Mouse (Mus musculus) embryonic facial prominence, embryonic 11.5 days (tissue): Measurements from ENCODE around the gene Tmem240. TPM values are rescaled to one million over a fixed set of nuclear protein-coding genes. Genes with fewer than 3 reads are reported as not detected.
A peak's percentile ranks its signal among the peaks of the same experiment; 100 is the strongest.

Experiments used
- ATAC-seq: fragments of 200-750 bp; cut with Nextera tagmentation; replicated peaks from 2 replicates; pipeline ENCODE4 v1.8.0; 2017; ENCODE audit warnings: low read depth; ENCODE audit not compliant: insufficient number of reproducible peaks, low FRiP score, low TSS enrichment
- DNase-seq: peaks from one replicate; pipeline ENCODE4 v3.0.0-alpha.2; 2015; ENCODE audit warnings: low spot score
- H3K27ac ChIP-seq: fragments of 300-500 bp; sonication (generic); replicated peaks from 2 replicates; pipeline ENCODE4 v1.5.1; 2014; ENCODE audit warnings: mild to moderate bottlenecking, low read depth, low read length, control low read depth
- H3K27me3 ChIP-seq: fragments of 300-500 bp; sonication (generic); 2 replicates; pipeline ENCODE4 v1.6.1; 2014; ENCODE audit warnings: mild to moderate bottlenecking, low read length, moderate library complexity, mixed read lengths; ENCODE audit not compliant: control insufficient read depth, insufficient read depth
- H3K36me3 ChIP-seq: fragments of 300-500 bp; sonication (generic); replicated peaks from 2 replicates; pipeline ENCODE4 v1.6.1; 2014; ENCODE audit warnings: low read depth, mild to moderate bottlenecking, low read length, moderate library complexity, mixed read lengths; ENCODE audit not compliant: control insufficient read depth, insufficient read depth
- H3K4me1 ChIP-seq: fragments of 300-500 bp; sonication (generic); 2 replicates; pipeline ENCODE4 v1.6.1; 2014; ENCODE audit warnings: low read length, mixed read lengths; ENCODE audit not compliant: control insufficient read depth, insufficient read depth
- H3K4me2 ChIP-seq: fragments of 300-500 bp; sonication (generic); 2 replicates; pipeline ENCODE4 v1.6.1; 2014; ENCODE audit warnings: low read depth, mild to moderate bottlenecking, control low read depth, low read length, moderate library complexity
- H3K4me3 ChIP-seq: fragments of 300-500 bp; sonication (generic); 2 replicates; pipeline ENCODE4 v1.5.1; 2014; ENCODE audit warnings: low read depth, low read length, control low read depth
- H3K9ac ChIP-seq: fragments of 300-500 bp; sonication (generic); replicated peaks from 2 replicates; pipeline ENCODE4 v1.6.1; 2014; ENCODE audit warnings: mild to moderate bottlenecking, control low read depth, low read length
- H3K9me3 ChIP-seq: fragments of 300-500 bp; sonication (generic); replicated peaks from 2 replicates; pipeline ENCODE4 v1.6.1; 2016; ENCODE audit warnings: mild to moderate bottlenecking, low read length, inconsistent platforms, mixed read lengths; ENCODE audit not compliant: control insufficient read depth
- WGBS: fragments of 180-500 bp; shearing (Covaris S2); extraction: QIAGEN DNeasy Blood & Tissue Kit; methylation state at CpG from one replicate; pipeline ENCODE4 v1.1.7; 2014; 5-methylcytosine and 5-hydroxymethylcytosine counted together
- polyA plus RNA-seq: library from polyadenylated mRNA; unstranded; fragments of >200 nt; fragmentation: Nextera tagmentation; extraction: Ambion mirVana; gene quantifications from 2 replicates; pipeline ENCODE4 v1.2.1, GENCODE M21; 2014

Gene Tmem240
- polyA plus RNA-seq, 1 experiment from 2014 or later = 0.56 TPM

DNA sequence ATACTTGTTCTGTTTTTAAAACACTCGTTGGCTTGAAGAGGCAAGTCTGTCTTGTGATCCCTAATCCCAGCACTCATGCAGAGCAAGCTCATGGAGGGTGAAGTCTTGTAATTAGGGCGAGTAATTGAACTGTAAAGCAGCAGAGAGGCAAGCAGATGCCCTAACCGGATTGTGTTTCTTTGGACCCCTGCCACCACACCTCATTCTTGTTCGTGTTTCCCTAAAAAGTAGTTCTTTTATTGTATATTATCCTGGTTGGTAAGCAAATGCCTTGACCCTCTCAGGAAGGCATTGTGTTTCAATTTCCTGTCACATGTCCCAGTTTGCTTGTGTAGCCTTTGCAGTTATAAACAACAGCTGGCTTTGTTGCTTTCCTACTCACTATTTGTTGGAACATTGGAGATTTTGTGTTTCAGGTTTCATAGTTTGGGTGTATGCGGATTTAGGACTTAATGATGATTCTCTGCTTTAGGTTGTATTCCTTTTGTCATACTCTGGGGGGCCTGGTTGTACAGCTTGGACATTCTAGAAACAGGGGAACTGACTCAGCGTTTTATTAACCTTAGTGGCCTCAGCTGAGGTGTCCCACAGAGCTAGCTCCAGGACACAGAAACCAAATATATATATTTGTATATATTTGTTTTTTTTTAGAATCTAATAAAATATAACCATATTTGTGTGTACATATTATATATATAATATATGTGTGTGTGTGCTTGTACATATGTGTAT, 23.9 kb upstream of the Tmem240 start:
- no peak overlapping the region for H3K27ac ChIP-seq
- no peak overlapping the region for H3K9ac ChIP-seq
- DNase-seq (no peak), ATAC-seq (no peak)
- no peaks in the 10 kb centered on the region for H3K4me1 ChIP-seq
- no peak overlapping the region for H3K4me3 ChIP-seq
- H3K27me3 ChIP-seq = no peaks in the 10 kb centered on the region
- H3K36me3 ChIP-seq = peaks cover 3% of the 10 kb centered on the region
- H3K4me2 ChIP-seq = no peak overlapping the region
- WGBS = 59% methylated on average over 6 of the region's 6 CpGs
- H3K9me3 ChIP-seq = no peaks in the 10 kb centered on the region

DNA sequence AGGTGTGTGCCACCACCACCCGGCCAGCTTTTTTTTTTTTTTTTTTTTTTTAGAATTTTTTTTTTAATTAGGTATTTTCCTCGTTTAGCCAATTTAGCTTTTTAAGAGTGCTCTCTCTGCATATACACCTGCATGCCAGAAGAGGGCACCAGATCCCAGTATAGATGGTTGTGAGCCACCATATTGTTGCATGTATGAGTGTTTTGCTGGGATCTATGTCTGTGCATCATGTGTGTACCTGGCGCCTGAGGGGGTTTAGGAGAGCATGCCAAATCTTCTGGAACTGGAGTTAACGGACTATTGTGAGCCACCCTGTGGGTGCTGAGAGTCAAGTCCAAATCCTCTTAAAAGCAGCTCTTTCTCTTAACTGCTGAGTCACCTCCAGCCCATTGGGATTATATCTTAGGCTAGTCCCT, 12.9 kb upstream of the Tmem240 start:
- Histone ChIP-seq H3K9ac (no peak overlapping the region), H3K27me3 (no peaks in the 10 kb centered on the region), H3K4me3 (no peak overlapping the region), H3K27ac (no peak overlapping the region), H3K9me3 (no peaks in the 10 kb centered on the region), H3K36me3 (no peaks in the 10 kb centered on the region; the same call in 1 of the 2 replicates), H3K4me1 (no peaks in the 10 kb centered on the region), H3K4me2 (no peak overlapping the region)
- WGBS = 70% methylated on average over 4 of the region's 4 CpGs
- ATAC-seq (0 out of 2 replicates have a peak, but pooled peaks have one; percentile 43), DNase-seq (peak; percentile 39)

DNA sequence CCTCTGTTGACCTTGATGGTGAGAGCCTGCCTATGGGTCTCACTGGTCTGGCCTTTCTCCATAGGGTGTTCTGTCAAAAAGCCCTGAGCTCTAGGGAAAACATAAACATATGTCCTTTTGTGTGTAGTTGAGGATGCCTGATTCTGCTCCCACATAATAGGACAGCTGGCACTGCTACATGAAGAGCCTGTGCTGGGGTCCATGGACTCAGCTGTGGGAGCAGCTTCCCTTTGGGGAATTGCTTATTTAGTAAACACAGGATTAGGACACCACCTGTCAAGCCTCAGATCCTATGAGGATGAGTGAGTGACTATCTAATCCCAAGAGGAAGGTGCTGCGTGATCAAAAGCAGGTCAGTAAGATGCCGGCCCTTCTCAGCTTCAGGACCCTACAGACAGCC, 6.6 kb upstream of the Tmem240 start:
- ATAC-seq (no peak), DNase-seq (no peak)
- Histone ChIP-seq H3K27ac (no peak overlapping the region), H3K9me3 (no peaks in the 10 kb centered on the region), H3K4me3 (no peak overlapping the region), H3K4me2 (no peak overlapping the region), H3K27me3 (no peaks in the 10 kb centered on the region), H3K4me1 (no peaks in the 10 kb centered on the region), H3K9ac (no peak overlapping the region), H3K36me3 (no peaks in the 10 kb centered on the region; the same call in none of the 2 replicates)
- 71% methylated on average over 2 of the region's 2 CpGs for WGBS

DNA sequence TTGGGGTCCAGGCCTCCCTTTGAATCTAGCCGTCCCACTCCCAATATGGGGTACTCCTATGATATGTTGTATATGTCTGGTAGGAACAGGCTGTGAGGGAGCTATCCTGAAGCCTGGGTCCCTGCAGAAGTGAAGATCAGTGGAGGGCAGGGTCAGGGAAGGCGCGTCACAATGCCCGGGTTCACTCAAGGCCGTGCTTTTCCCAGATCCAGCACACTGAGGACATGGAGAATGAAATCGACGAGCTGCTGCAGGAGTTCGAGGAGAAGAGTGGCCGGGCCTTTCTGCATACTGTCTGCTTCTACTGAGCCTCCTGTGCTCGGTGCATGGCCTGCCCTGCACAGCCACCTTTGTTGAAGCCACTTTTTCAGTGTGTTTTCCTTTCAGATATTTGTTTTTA, 1.3 kb upstream of the Tmem240 start:
- DNase-seq (no peak), ATAC-seq (no peak)
- Histone ChIP-seq H3K27me3 (no peaks in the 10 kb centered on the region), H3K4me2 (no peak overlapping the region), H3K9me3 (no peaks in the 10 kb centered on the region), H3K9ac (no peak overlapping the region), H3K27ac (no peak overlapping the region), H3K36me3 (no peaks in the 10 kb centered on the region; the same call in none of the 2 replicates), H3K4me1 (no peaks in the 10 kb centered on the region), H3K4me3 (no peak overlapping the region)
- WGBS = 88% methylated on average over 10 of the region's 10 CpGs

DNA sequence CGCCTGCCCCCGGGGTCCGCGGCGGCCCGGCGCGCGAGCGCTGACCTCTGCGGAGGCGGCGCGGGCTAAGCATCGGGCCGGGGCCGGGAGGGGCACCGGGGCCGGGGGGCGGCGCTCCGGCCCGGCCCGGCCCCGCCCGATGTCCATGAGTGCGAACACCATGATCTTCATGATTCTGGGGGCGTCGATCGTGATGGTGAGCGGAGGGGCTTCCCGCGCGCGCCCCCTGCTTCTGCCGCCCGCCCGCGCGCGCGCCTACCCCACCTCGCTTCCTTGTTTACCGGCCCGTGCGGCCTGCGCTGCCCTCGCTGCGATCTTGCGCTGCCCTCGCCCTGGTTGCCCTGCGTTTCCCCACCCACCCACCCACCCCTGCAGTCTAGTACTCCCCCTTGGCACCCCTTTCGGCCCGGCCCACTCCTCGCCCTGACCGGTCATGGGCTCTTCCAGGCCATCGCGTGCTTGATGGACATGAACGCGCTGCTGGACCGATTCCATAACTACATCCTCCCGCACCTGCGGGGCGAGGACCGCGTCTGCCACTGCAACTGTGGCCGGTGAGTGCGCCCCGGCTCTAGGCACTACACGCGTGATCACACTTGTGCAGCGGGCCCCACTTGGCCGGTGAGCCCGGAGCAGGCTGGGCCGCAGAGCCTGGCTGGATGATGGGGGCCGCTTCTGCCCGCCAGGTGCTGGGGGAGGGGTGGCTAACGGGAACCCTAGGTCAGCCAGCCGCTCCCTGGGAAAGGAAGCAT, 527 bp downstream of the Tmem240 start:
- H3K4me3 ChIP-seq = peak overlapping the region; percentile 78
- peak overlapping the region; percentile 85 for H3K9ac ChIP-seq
- H3K36me3 ChIP-seq = no peaks in the 10 kb centered on the region; the same call in none of the 2 replicates
- H3K9me3 ChIP-seq = no peaks in the 10 kb centered on the region
- WGBS = under 1% methylated on average over 46 of the region's 79 CpGs
- H3K27me3 ChIP-seq = no peaks in the 10 kb centered on the region
- DNase-seq (peak; percentile 65), ATAC-seq (peak; percentile 47)
- H3K4me2 ChIP-seq = peak overlapping the region; percentile 95
- H3K27ac ChIP-seq = peak overlapping the region; percentile 85
- no peaks in the 10 kb centered on the region for H3K4me1 ChIP-seq

DNA sequence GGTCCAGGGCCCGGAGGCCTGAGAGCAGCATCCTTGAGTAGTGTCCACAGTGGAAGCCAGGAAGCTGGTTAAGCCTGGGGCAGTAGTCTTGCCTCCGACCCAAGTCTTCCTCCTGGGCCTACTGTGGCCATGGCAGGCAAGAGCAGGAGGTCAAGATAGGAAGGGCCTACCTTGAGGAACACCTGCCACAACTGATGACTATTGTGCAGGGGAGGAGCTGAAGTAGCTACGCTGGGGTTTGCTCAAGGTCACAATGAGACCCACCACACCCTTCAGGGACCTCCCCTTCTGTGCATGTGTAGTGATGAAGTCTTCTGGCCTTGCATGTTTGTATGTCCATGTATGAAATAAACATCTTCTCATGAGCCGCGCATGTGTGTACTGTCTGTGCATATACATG, 1.2 kb downstream of the Tmem240 start:
- DNase-seq = no peak
- Histone ChIP-seq H3K4me2 (peak overlapping the region; percentile 95), H3K36me3 (no peaks in the 10 kb centered on the region; the same call in none of the 2 replicates), H3K4me3 (peak overlapping the region; percentile 78), H3K9ac (peak overlapping the region; percentile 85), H3K4me1 (no peaks in the 10 kb centered on the region), H3K9me3 (no peaks in the 10 kb centered on the region), H3K27ac (peak overlapping the region; percentile 85; the same call in 1 of the 2 replicates), H3K27me3 (no peaks in the 10 kb centered on the region)
- WGBS = 70% methylated on average over 5 of the region's 5 CpGs
- ATAC-seq = no peak

DNA sequence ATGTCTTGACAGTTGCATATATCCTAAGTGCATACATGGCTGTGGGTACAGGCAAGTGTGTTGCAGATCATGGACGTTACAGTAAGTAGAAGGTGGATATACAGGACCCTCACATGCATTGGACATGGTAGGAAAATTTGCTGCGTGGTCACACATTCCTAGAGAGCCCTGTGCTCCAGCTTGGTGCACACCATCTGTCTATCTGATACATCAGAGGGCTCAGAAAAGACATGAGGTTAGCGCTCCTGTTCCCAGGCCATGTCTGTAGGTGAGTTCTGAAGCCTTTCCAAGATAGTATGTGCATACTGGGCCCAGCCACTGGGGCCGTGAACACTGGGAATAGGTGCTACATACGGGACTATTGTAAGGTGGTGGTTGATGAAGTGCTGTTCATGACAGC, 1.8 kb downstream of the Tmem240 start:
- no peak overlapping the region for H3K9ac ChIP-seq
- H3K36me3 ChIP-seq = no peaks in the 10 kb centered on the region; the same call in none of the 2 replicates
- H3K27ac ChIP-seq = no peak overlapping the region
- DNase-seq = no peak
- no peak overlapping the region; the same call in 1 of the 2 replicates for H3K4me3 ChIP-seq
- ATAC-seq = no peak
- no peaks in the 10 kb centered on the region for H3K4me1 ChIP-seq
- H3K9me3 ChIP-seq = no peaks in the 10 kb centered on the region
- 90% methylated on average over 5 of the region's 5 CpGs for WGBS
- H3K4me2 ChIP-seq = no peak overlapping the region
- H3K27me3 ChIP-seq = no peaks in the 10 kb centered on the region

DNA sequence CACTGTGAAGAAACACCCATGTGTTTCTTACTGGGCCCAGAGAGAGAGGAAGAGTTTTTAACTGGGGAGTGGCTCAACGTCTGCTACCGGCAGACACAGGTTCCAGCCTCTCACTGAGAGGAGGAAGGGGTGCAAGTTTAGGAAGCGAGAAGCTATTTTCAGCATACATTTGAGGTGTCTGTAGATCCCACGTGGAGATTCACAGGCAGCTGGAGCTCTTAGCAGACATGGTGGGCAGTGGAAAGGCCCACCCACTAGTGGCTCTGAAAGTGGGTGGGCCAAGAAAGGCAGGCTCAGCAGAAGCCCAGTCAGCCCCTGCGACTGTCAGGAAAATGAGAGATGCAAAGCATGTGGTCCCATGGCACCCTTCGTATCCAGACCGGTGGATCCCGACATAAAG, 3.7 kb downstream of the Tmem240 start:
- ATAC-seq (no peak), DNase-seq (no peak)
- H3K4me2 ChIP-seq = no peak overlapping the region
- 65% methylated on average over 8 of the region's 8 CpGs for WGBS
- H3K27ac ChIP-seq = no peak overlapping the region
- no peaks in the 10 kb centered on the region; the same call in none of the 2 replicates for H3K36me3 ChIP-seq
- no peak overlapping the region for H3K4me3 ChIP-seq
- no peaks in the 10 kb centered on the region for H3K9me3 ChIP-seq
- H3K4me1 ChIP-seq = no peaks in the 10 kb centered on the region
- no peak overlapping the region for H3K9ac ChIP-seq
- no peaks in the 10 kb centered on the region for H3K27me3 ChIP-seq
